Mouse (Mus musculus): Measurements from ENCODE around the gene Map3k12. TPM values are rescaled to one million over a fixed set of nuclear protein-coding genes. Genes with fewer than 3 reads are reported as not detected.
A peak's percentile ranks its signal among the peaks of the same experiment; 100 is the strongest.

The Map3k12 gene
- polyA plus RNA-seq, 1 experiment from 2014 or later = 10.4 TPM

GRCm38 (mm10) chr15:102506864-102507263 lies 10.0 kb downstream of the Map3k12 start:
- no peaks in the 10 kb centered on the region for H3K9me3 ChIP-seq (ENCODE audit: control insufficient read depth, low read length)
- H3K4me2 ChIP-seq (ENCODE audit: low read length) = no peak overlapping the region
- H3K27ac ChIP-seq (replicated peaks in 1 of 2; ENCODE audit: control insufficient read depth in 1 of 2, insufficient read depth in 1 of 2, low read depth in 2 of 2, low read length in 2 of 2) = no peak overlapping the region
- H3K9ac ChIP-seq (ENCODE audit: low read length) = no peak overlapping the region
- 90% methylated on average over 1 of the region's 1 CpGs for WGBS
- H3K36me3 ChIP-seq (ENCODE audit: control insufficient read depth, insufficient read depth, low read length) = peaks cover 37% of the 10 kb centered on the region
- no peak for ATAC-seq (ENCODE audit: insufficient number of reproducible peaks, insufficient read depth, low FRiP score, low read depth)
- no peak overlapping the region for H3K4me3 ChIP-seq (ENCODE audit: control insufficient read depth in 1 of 2, insufficient read depth in 1 of 2, low read depth in 1 of 2, low read length in 2 of 2)
- H3K27me3 ChIP-seq (ENCODE audit: control insufficient read depth, insufficient read depth, low read length) = no peaks in the 10 kb centered on the region
- peaks cover 14 to 24% of the 10 kb centered on the region in 2 experiments for H3K4me1 ChIP-seq (ENCODE audit: control insufficient read depth in 2 of 2, insufficient read depth in 2 of 2, low read length in 2 of 2)

GRCm38 (mm10) chr15:102506464-102506830 lies 10.4 kb downstream of the Map3k12 start:
- 52% methylated on average over 2 of the region's 2 CpGs for WGBS

GRCm38 (mm10) chr15:102505770-102506463 lies 10.9 kb downstream of the Map3k12 start:
- Histone ChIP-seq H3K4me3 (ENCODE audit: control insufficient read depth in 1 of 2, insufficient read depth in 1 of 2, low read depth in 1 of 2, low read length in 2 of 2) (no peak overlapping the region), H3K27me3 (ENCODE audit: control insufficient read depth, insufficient read depth, low read length) (no peaks in the 10 kb centered on the region), H3K4me2 (ENCODE audit: low read length) (no peak overlapping the region), H3K9me3 (ENCODE audit: control insufficient read depth, low read length) (no peaks in the 10 kb centered on the region), H3K36me3 (ENCODE audit: control insufficient read depth, insufficient read depth, low read length) (peaks cover 46% of the 10 kb centered on the region), H3K4me1 (ENCODE audit: control insufficient read depth in 2 of 2, insufficient read depth in 2 of 2, low read length in 2 of 2) (peaks cover 10 to 14% of the 10 kb centered on the region in 2 experiments; a peak in 3 of 4 replicates), H3K9ac (ENCODE audit: low read length) (no peak overlapping the region), H3K27ac (replicated peaks in 1 of 2; ENCODE audit: control insufficient read depth in 1 of 2, insufficient read depth in 1 of 2, low read depth in 2 of 2, low read length in 2 of 2) (no peak overlapping the region)
- whole genome bisulfite sequencing = 70% methylated on average over 9 of the region's 9 CpGs
- ATAC-seq (ENCODE audit: insufficient number of reproducible peaks, insufficient read depth, low FRiP score, low read depth) = no peak

More at GRCm38 (mm10) chr15:102506464-102506830, 10.4 kb downstream of the Map3k12 start:
- H3K4me2 ChIP-seq (ENCODE audit: low read length) = no peak overlapping the region
- H3K27ac ChIP-seq (replicated peaks in 1 of 2; ENCODE audit: control insufficient read depth in 1 of 2, insufficient read depth in 1 of 2, low read depth in 2 of 2, low read length in 2 of 2) = no peak overlapping the region
- ATAC-seq (ENCODE audit: insufficient number of reproducible peaks, insufficient read depth, low FRiP score, low read depth) = no peak
- H3K36me3 ChIP-seq (ENCODE audit: control insufficient read depth, insufficient read depth, low read length) = peaks cover 41% of the 10 kb centered on the region
- H3K9me3 ChIP-seq (ENCODE audit: control insufficient read depth, low read length) = no peaks in the 10 kb centered on the region
- no peaks in the 10 kb centered on the region for H3K27me3 ChIP-seq (ENCODE audit: control insufficient read depth, insufficient read depth, low read length)
- H3K9ac ChIP-seq (ENCODE audit: low read length) = no peak overlapping the region
- no peak overlapping the region for H3K4me3 ChIP-seq (ENCODE audit: control insufficient read depth in 1 of 2, insufficient read depth in 1 of 2, low read depth in 1 of 2, low read length in 2 of 2)
- peaks cover 13 to 20% of the 10 kb centered on the region in 2 experiments for H3K4me1 ChIP-seq (ENCODE audit: control insufficient read depth in 2 of 2, insufficient read depth in 2 of 2, low read length in 2 of 2)

- Histone ChIP-seq H3K4me2 (ENCODE audit: low read length) (no peak overlapping the region), H3K27me3 (ENCODE audit: control insufficient read depth, insufficient read depth, low read length) (no peaks in the 10 kb centered on the region), H3K9ac (ENCODE audit: low read length) (no peak overlapping the region), H3K4me3 (ENCODE audit: control insufficient read depth in 1 of 2, insufficient read depth in 1 of 2, low read depth in 1 of 2, low read length in 2 of 2) (no peak overlapping the region), H3K27ac (replicated peaks in 1 of 2; ENCODE audit: control insufficient read depth in 1 of 2, insufficient read depth in 1 of 2, low read depth in 2 of 2, low read length in 2 of 2) (0 out of 4 replicates have a peak overlapping the region, but pooled peaks of 1 of the 2 experiments have one; percentile 28), H3K9me3 (ENCODE audit: control insufficient read depth, low read length) (no peaks in the 10 kb centered on the region), H3K4me1 (ENCODE audit: control insufficient read depth in 2 of 2, insufficient read depth in 2 of 2, low read length in 2 of 2) (peaks cover 9 to 12% of the 10 kb centered on the region in 2 experiments; a peak in 3 of 4 replicates), H3K36me3 (ENCODE audit: control insufficient read depth, insufficient read depth, low read length) (peaks cover 53% of the 10 kb centered on the region)
- WGBS = 69% methylated on average over 12 of the region's 12 CpGs
- no peak for ATAC-seq (ENCODE audit: insufficient number of reproducible peaks, insufficient read depth, low FRiP score, low read depth)
Observed at GRCm38 (mm10) chr15:102505073-102505769, 11.6 kb downstream of the Map3k12 start.

- H3K27me3 ChIP-seq (ENCODE audit: control insufficient read depth, insufficient read depth, low read length) = no peaks in the 10 kb centered on the region
- H3K27ac ChIP-seq (replicated peaks in 1 of 2; ENCODE audit: control insufficient read depth in 1 of 2, insufficient read depth in 1 of 2, low read depth in 2 of 2, low read length in 2 of 2) = no peak overlapping the region
- H3K9ac ChIP-seq (ENCODE audit: low read length) = no peak overlapping the region
- ATAC-seq (ENCODE audit: insufficient number of reproducible peaks, insufficient read depth, low FRiP score, low read depth) = no peak
- H3K4me3 ChIP-seq (ENCODE audit: control insufficient read depth in 1 of 2, insufficient read depth in 1 of 2, low read depth in 1 of 2, low read length in 2 of 2) = no peak overlapping the region
- peaks cover 6 to 8% of the 10 kb centered on the region in 2 experiments; a peak in 2 of 4 replicates for H3K4me1 ChIP-seq (ENCODE audit: control insufficient read depth in 2 of 2, insufficient read depth in 2 of 2, low read length in 2 of 2)
- H3K9me3 ChIP-seq (ENCODE audit: control insufficient read depth, low read length) = no peaks in the 10 kb centered on the region
- 88% methylated on average over 9 of the region's 9 CpGs for WGBS
- H3K36me3 ChIP-seq (ENCODE audit: control insufficient read depth, insufficient read depth, low read length) = peaks cover 64% of the 10 kb centered on the region
- H3K4me2 ChIP-seq (ENCODE audit: low read length) = no peak overlapping the region
Observed at GRCm38 (mm10) chr15:102503924-102504782, 12.7 kb downstream of the Map3k12 start.

- no peak within 1 kb of the TSS for H3K27ac ChIP-seq (replicated peaks in 1 of 2; ENCODE audit: control insufficient read depth in 1 of 2, insufficient read depth in 1 of 2, low read depth in 2 of 2, low read length in 2 of 2)
- H3K36me3 ChIP-seq (ENCODE audit: control insufficient read depth, insufficient read depth, low read length) = peaks cover 70% of the 10 kb centered on the region
- no peak within 1 kb of the TSS for H3K4me2 ChIP-seq (ENCODE audit: low read length)
- no peak for ATAC-seq (ENCODE audit: insufficient number of reproducible peaks, insufficient read depth, low FRiP score, low read depth)
- no peaks in the 10 kb centered on the region for H3K9me3 ChIP-seq (ENCODE audit: control insufficient read depth, low read length)
- WGBS = 94% methylated on average over 1 of the region's 1 CpGs
- H3K4me1 ChIP-seq (ENCODE audit: control insufficient read depth in 2 of 2, insufficient read depth in 2 of 2, low read length in 2 of 2) = peaks cover 6 to 7% of the 10 kb centered on the region in 2 experiments; a peak in 2 of 4 replicates
- H3K4me3 ChIP-seq (ENCODE audit: control insufficient read depth in 1 of 2, insufficient read depth in 1 of 2, low read depth in 1 of 2, low read length in 2 of 2) = no peak within 1 kb of the TSS
- H3K27me3 ChIP-seq (ENCODE audit: control insufficient read depth, insufficient read depth, low read length) = no peaks in the 10 kb centered on the region
- no peak within 1 kb of the TSS for H3K9ac ChIP-seq (ENCODE audit: low read length)
Observed at GRCm38 (mm10) chr15:102503447-102503846, 13.4 kb downstream of the Map3k12 start, which contains the start of gene Gm10337. Gm10337 (plus strand) TSS chr15:102503722.

- ATAC-seq (ENCODE audit: insufficient number of reproducible peaks, insufficient read depth, low FRiP score, low read depth) = no peak
- Histone ChIP-seq H3K36me3 (ENCODE audit: control insufficient read depth, insufficient read depth, low read length) (peaks cover 78% of the 10 kb centered on the region), H3K9me3 (ENCODE audit: control insufficient read depth, low read length) (no peaks in the 10 kb centered on the region), H3K4me2 (ENCODE audit: low read length) (no peak overlapping the region), H3K27ac (replicated peaks in 1 of 2; ENCODE audit: control insufficient read depth in 1 of 2, insufficient read depth in 1 of 2, low read depth in 2 of 2, low read length in 2 of 2) (no peak overlapping the region), H3K4me3 (ENCODE audit: control insufficient read depth in 1 of 2, insufficient read depth in 1 of 2, low read depth in 1 of 2, low read length in 2 of 2) (no peak overlapping the region), H3K27me3 (ENCODE audit: control insufficient read depth, insufficient read depth, low read length) (no peaks in the 10 kb centered on the region), H3K4me1 (ENCODE audit: control insufficient read depth in 2 of 2, insufficient read depth in 2 of 2, low read length in 2 of 2) (peaks cover 6 to 7% of the 10 kb centered on the region in 2 experiments; a peak in 2 of 4 replicates), H3K9ac (ENCODE audit: low read length) (no peak overlapping the region)
- WGBS = 74% methylated on average over 9 of the region's 9 CpGs
Observed at GRCm38 (mm10) chr15:102502254-102502840, 14.5 kb downstream of the Map3k12 start.

Data from heart, embryonic 14.5 days (tissue).